Mouse (Mus musculus): ENCODE measurements around the gene Hoxd9.

- no peak for TF ChIP-seq POLR2A (IDR thresholded peaks at IDR 0.05; ENCODE audit: low read depth, low read length)
- TF ChIP-seq CTCF (IDR thresholded peaks at IDR 0.05; ENCODE audit: borderline replicate concordance, insufficient read depth, low read length) = no peak
These were observed 21.8 kb upstream of the Hoxd9 start for GRCm38 (mm10) chr2:74675666-74676282.

Data from embryonic fibroblast, embryonic 13.5 days (primary cell).